Mouse (Mus musculus) erythroblast, adult 5-6 weeks (primary cell): ENCODE results near the gene Katnal1. TPM values are rescaled to one million over a fixed set of nuclear protein-coding genes. Genes with fewer than 3 reads are reported as not detected.

Source experiments
- ATAC-seq: replicated peaks from 2 replicates; pipeline ENCODE4 v1.8.0; 2016; ENCODE audit warnings: moderate number of reproducible peaks, mild to moderate bottlenecking, moderate TSS enrichment, inconsistent platforms; ENCODE audit not compliant: poor library complexity, low FRiP score, severe bottlenecking
- total RNA-seq, 2 experiments: library from RNA; stranded (forward) in 1 of 2; stranded (reverse) in 1 of 2; fragments of 150-400 nt in 1 of 2; fragments of 200-764, 138-1000 nt in 1 of 2; gene quantifications; 2 replicates each; pipeline versions ENCODE4 v1.2.3 to v1.2.4; 2015 to 2017; ENCODE audit warnings: low replicate concordance in 2 of 2

Gene Katnal1
- total RNA-seq, 2 experiments from 2014 or later, result 4.0 to 10.4 TPM

GRCm38 (mm10) chr5:148956091-148956490 is 27.0 kb upstream of the Katnal1 start:
- ATAC-seq, result no peak

DNA sequence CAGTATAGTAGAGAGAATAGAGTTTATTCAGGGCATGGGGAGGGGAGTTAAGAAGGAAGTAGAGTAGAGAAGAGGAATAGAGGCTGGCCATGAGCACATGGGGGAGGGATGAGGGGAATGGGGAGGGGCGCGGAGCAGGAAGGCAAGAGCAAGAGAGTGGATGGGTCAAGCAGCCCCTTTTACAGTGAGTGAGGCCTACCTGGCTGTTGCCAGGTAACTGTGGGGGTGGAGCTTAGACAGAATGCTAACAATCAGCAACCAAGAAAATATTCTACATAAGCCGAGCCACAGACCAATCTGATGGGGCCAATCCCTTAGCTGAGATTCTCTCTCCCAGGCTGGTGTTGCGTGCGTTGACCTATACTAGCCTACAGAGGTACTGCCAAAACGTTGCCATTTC is 26.5 kb upstream of the Katnal1 start:
- no peak for ATAC-seq

DNA sequence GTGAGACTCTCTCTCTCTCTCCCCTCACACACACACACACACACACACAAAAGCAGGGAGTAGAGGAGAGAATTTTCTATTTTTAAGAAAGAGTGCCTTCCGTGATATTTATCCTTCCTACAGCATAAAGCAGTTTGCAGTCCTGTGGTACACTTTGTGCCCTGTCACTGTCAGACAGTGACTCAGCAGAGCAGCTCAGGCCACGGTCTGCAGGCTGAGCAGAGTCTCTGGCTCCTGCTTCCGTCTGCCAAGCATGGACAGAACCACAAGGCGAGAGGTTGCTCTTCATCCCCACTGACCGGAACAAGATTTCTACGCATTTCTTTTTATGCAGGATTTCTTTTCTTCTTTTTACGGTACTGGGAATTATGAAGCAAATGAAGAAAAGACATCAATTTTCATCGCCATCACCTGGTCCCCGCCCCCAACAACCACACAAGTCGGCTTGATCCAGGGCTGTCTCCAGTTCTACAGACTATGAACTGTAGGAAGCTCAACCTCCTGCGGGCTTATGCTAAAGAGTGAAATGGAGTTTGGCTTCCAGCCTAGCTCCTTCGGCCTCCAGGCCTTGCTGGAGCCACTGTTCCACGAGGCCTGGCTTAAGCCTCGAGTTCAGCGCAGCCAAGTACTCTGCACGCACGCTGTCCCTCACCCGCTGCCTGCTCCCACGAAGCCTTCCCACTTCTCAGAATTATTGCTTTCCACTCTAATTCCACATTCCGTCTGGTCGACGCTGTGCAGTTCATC is 25.4 kb upstream of the Katnal1 start:
- peak; percentile 87 for ATAC-seq

GRCm38 (mm10) chr5:148953098-148953497 is 24.0 kb upstream of the Katnal1 start:
- ATAC-seq, result no peak

- ATAC-seq, result 0 out of 2 replicates have a peak, but pooled peaks have one; percentile 42
Measured at GRCm38 (mm10) chr5:148952419-148952818, 23.3 kb upstream of the Katnal1 start.

DNA sequence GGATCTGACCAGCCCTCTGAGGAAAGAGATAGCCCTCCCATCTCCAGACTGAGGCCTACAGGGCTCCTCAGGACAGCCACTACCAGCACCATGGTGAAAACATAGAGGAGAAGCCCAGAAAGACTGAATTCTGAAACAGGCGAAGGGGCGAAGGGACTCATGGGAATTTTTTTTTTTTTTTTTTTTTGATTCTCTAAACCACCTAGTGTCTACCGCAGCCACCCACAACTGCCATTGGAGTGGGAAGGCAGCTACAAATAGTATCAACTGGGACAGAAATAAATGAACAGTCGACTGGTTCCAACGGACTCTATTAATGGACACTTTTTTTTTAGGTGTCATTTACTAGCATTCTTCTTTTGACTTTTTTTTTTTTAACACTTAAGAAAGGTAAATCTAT is 22.2 kb upstream of the Katnal1 start:
- no peak for ATAC-seq

DNA sequence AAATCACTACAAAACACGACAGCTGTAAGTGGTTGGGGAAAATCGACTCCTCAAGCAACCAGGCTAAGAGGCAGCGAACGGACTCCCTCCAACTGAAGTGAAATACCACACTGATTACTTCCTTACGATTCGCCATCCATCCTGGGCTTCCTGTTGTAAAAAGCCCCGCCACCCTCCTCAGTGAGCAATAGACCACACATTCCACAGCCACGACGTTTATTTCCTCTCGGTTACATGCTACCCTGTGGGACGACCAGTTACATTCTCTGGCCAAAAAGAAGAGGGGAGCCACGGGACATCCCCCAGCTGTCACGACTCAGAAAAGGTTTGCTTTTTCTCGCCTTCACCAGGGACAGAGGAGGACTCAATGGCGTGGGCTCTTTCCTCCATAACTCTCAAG is 20.9 kb upstream of the Katnal1 start:
- no peak for ATAC-seq

DNA sequence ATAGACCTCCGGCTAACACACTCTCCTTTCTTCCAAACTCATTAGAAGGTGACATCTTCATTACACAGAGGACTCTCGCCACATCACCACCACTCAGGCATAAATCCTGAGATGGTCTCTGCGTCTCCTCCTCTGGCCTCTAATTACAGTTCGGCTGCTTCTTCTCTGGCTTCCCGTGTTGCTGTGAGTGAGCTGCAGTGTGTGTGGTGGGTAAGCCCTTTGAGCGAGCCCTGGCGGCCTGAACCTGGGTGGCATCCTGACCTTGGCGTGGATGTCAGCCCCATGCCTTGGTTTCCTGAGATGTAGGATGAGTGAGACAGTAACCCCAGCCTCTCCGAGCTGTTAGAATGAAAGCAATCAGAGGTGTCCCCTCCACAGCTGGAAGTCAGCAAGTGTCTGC is 19.5 kb upstream of the Katnal1 start:
- ATAC-seq, result no peak

DNA sequence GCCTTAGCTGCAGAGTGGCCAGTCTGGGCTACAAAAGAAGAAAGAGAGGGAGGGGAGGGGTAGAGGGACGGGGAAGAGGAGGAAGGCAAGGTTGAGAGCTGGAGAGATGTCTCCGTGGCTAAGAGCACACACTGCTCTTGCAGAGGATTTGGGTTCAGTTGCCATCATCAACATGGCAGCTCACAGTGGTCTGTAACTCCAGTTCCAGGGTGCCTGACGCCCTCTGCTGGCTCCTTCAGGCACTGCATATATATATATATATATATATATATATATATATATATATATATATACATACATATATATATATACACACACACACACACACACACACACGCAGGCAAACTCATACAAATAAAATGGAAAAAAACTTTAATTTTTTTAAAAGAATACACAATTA is 18.3 kb upstream of the Katnal1 start:
- ATAC-seq, result no peak

GRCm38 (mm10) chr5:148946787-148947186 is 17.7 kb upstream of the Katnal1 start:
- 0 out of 2 replicates have a peak, but pooled peaks have one; percentile 46 for ATAC-seq

GRCm38 (mm10) chr5:148945735-148946134 is 16.6 kb upstream of the Katnal1 start:
- no peak for ATAC-seq

DNA sequence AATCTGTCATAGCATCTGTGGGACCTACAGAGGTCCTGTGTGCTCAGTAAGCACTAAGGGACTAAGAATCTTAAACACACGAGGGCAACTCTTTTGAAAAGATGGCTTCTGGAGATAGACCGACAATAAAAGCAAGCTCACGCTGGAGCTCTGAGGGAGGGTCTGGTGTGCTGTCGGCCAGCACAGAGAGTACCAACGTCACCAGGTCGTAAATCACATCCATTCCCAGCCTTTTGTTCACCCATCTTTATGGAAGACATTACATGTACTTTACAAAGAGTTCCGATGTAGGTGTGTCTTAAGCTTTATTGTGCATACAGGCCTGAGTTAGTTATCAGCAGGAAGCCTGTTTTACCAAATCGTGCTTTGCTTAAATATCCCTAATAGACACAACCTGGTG is 14.9 kb upstream of the Katnal1 start:
- no peak for ATAC-seq

GRCm38 (mm10) chr5:148943444-148943843 is 14.3 kb upstream of the Katnal1 start:
- ATAC-seq, result no peak

GRCm38 (mm10) chr5:148942957-148943356 is 13.8 kb upstream of the Katnal1 start:
- no peak for ATAC-seq

- no peak for ATAC-seq
Measured at GRCm38 (mm10) chr5:148942305-148942704, 13.2 kb upstream of the Katnal1 start.

DNA sequence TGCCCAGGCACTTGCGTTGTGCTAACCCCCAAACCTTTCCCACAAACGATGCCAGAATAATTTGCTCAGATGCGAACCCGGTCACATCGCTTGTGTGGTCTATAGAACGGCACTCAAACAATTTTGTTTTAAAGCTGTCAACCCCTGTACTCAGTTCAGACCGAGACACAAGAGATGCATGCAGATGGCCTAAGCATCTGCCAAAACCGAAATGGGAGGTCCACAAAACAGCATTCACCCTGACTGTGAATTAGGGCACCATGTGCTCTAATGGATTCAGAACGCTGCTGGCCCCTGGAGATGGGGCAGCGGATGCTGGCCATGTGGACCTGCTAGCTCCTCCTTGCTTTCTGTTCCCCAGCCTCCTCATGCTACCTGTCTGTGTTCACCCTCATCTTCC is 12.7 kb upstream of the Katnal1 start:
- ATAC-seq, result no peak

DNA sequence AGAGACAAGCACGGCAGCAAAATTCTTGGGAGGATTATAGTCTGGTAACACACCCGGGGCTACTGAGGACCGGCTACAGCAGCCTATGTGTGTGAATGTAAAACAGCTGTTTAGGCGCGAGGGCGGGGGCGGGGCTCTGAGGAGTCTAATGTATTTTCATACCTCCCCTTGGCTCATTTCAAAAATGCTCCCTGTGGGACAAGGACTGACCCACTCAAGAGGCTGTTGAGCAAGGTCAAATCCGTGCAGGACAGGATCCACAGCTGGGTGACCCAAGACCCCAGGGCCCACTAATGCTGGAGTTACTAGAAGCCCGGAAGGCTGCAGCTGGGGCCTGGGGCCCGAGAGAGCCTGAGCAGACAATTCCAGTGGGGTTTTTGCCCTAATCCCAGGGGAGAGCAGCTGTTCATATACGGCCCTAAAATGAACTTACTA is 10.8 kb upstream of the Katnal1 start:
- ATAC-seq, result no peak

DNA sequence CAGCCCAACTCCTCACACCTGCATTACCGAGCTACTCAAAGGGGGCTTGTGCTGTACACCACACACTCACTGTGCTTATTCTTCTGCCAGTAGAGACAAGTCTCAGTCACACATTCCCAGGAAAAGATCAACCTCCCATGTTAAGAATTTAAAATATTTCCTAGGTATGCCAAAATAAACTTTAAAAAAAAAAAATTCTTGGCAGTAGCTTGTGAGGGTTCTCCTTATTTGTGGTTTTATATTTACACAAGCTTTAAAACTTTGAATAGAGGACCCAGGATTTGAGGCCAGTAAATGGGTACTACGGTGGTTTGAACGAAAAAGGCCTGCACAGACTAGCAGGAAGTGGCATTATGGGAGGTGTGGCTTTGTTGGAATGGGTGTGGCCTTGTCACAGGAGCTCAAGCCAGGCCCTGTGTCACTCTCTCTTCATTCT is 7.4 kb upstream of the Katnal1 start:
- peak; percentile 51; the same call in 1 of the 2 replicates for ATAC-seq

- ATAC-seq, result peak; percentile 30
Measured at GRCm38 (mm10) chr5:148935871-148936270, 6.8 kb upstream of the Katnal1 start.

GRCm38 (mm10) chr5:148935071-148935821 is 6.1 kb upstream of the Katnal1 start:
- peak; percentile 82 for ATAC-seq

DNA sequence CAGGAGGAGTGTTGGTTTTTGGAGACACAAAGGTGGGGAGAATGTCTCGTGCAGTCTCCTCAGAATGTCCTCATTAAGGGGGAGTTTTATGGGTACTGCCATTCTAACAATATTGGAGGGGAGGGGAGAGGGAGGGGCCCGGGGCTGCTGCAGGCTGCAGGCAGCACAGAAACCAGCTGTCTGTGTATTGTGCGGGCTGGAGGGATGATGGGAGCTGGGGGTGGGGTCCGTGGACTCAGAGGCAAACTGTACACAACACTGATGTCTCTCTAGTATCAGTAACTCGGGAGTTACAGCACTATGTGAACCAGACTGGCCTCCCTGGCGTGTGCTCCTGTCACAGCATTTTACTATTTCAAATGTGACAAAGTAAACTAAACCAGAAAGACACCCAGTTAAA is 5.3 kb upstream of the Katnal1 start:
- no peak for ATAC-seq
